Mouse (Mus musculus) midbrain, embryonic 12.5 days (tissue): Measurements from ENCODE around the gene Stk4. TPM values are rescaled to one million over a fixed set of nuclear protein-coding genes. Genes with fewer than 3 reads are reported as not detected.

ENCODE experiments used
- ATAC-seq: fragments of 200-750 bp; cut with Nextera tagmentation; 2 replicates; pipeline ENCODE4 v1.8.0; 2017; ENCODE audit warnings: low read depth, moderate TSS enrichment, moderate library complexity; ENCODE audit not compliant: low FRiP score
- H3K27ac ChIP-seq: fragments of 300-500 bp; sonication (generic); replicated peaks from 2 replicates; pipeline ENCODE4 v1.5.1; 2016; ENCODE audit warnings: mild to moderate bottlenecking
- H3K27me3 ChIP-seq: fragments of 300-500 bp; sonication (generic); 2 replicates; pipeline ENCODE4 v1.6.1; 2016; ENCODE audit warnings: mild to moderate bottlenecking
- H3K36me3 ChIP-seq: fragments of 300-500 bp; sonication (generic); 2 replicates; pipeline ENCODE4 v1.6.1; 2016
- H3K4me1 ChIP-seq: fragments of 300-500 bp; sonication (generic); 2 replicates; pipeline ENCODE4 v1.6.1; 2016
- H3K4me2 ChIP-seq: fragments of 300-500 bp; sonication (generic); replicated peaks from 2 replicates; pipeline ENCODE4 v1.6.1; 2016; ENCODE audit warnings: mild to moderate bottlenecking, moderate library complexity
- H3K4me3 ChIP-seq: fragments of 300-500 bp; sonication (generic); 2 replicates; pipeline ENCODE4 v1.5.1; 2016; ENCODE audit warnings: mild to moderate bottlenecking
- H3K9ac ChIP-seq: fragments of 300-500 bp; sonication (generic); replicated peaks from 2 replicates; pipeline ENCODE4 v1.6.1; 2016; ENCODE audit warnings: mild to moderate bottlenecking, moderate library complexity
- H3K9me3 ChIP-seq: fragments of 300-500 bp; sonication (generic); 2 replicates; pipeline ENCODE4 v1.6.1; 2016; ENCODE audit warnings: mild to moderate bottlenecking
- WGBS: fragments of 180-500 bp; shearing (Covaris S2); methylation state at CpG from one replicate; pipeline ENCODE4 v1.1.7; 2016; 5-methylcytosine and 5-hydroxymethylcytosine counted together
- polyA plus RNA-seq: library from polyadenylated mRNA; unstranded; fragments of >200 nt; fragmentation: Nextera tagmentation; extraction: Ambion mirVana; gene quantifications from 2 replicates; pipeline ENCODE4 v1.2.1, GENCODE M21; 2016

The Stk4 gene
- polyA plus RNA-seq, result 39.6 and 42.3 TPM in 2 replicates

- Histone ChIP-seq H3K9ac (peak within 1 kb of the TSS; percentile 84), H3K4me1 (peaks cover 28% of the 10 kb centered on the region), H3K36me3 (peaks cover 17% of the 10 kb centered on the region), H3K27ac (peak within 1 kb of the TSS; percentile 77), H3K4me2 (peak within 1 kb of the TSS; percentile 93), H3K9me3 (no peaks in the 10 kb centered on the region), H3K4me3 (peak within 1 kb of the TSS; percentile 81), H3K27me3 (no peaks in the 10 kb centered on the region)
- ATAC-seq, result peak; percentile 55
- WGBS, result under 1% methylated on average over 45 of the region's 45 CpGs
Measured at GRCm38 (mm10) chr2:164070142-164070764, at the start of gene Stk4. Gene Stk4 (plus strand): TSS chr2:164070322.

- no peak for ATAC-seq
- Histone ChIP-seq H3K4me1 (no peaks in the 10 kb centered on the region), H3K27ac (no peak overlapping the region), H3K9me3 (no peaks in the 10 kb centered on the region), H3K36me3 (peaks cover 31% of the 10 kb centered on the region), H3K27me3 (no peaks in the 10 kb centered on the region), H3K9ac (no peak overlapping the region), H3K4me3 (no peak overlapping the region), H3K4me2 (no peak overlapping the region)
- WGBS, result 59% methylated on average over 2 of the region's 2 CpGs
Measured at GRCm38 (mm10) chr2:164022104-164022503, 48.0 kb upstream of the Stk4 start.

GRCm38 (mm10) chr2:164025150-164025549 lies 45.0 kb upstream of the Stk4 start, which contains the start of gene Pabpc1l:
Gene Pabpc1l (plus strand): TSS chr2:164025450.
- H3K27me3 ChIP-seq, result no peaks in the 10 kb centered on the region
- no peak within 1 kb of the TSS for H3K9ac ChIP-seq
- H3K36me3 ChIP-seq, result 0 out of 2 replicates have a peak, but pooled peaks cover 2% of the 10 kb centered on the region
- no peak within 1 kb of the TSS for H3K27ac ChIP-seq
- no peak within 1 kb of the TSS for H3K4me3 ChIP-seq
- ATAC-seq, result no peak
- H3K4me2 ChIP-seq, result no peak within 1 kb of the TSS
- WGBS, result 86% methylated on average over 16 of the region's 16 CpGs
- no peaks in the 10 kb centered on the region for H3K4me1 ChIP-seq
- no peaks in the 10 kb centered on the region for H3K9me3 ChIP-seq

DNA sequence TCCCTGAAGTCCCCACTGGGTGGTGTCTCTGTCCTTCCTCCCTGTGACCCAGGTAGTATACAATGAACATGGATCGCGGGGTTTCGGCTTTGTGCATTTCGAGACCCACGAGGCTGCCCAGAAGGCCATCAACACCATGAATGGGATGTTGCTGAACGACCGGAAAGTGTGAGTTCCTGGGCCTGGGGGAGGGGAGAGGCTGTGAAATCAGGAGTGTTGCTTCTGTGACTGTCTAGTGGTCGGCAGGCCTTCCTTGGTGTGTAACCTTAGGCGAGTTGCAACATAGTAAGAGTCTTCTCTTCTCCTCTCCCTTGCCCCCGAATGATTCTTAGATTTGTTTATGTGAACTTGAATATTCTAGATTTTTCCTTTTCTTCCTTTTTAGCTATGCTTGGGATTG lies 39.0 kb upstream of the Stk4 start:
- Histone ChIP-seq H3K27me3 (no peaks in the 10 kb centered on the region), H3K27ac (no peak overlapping the region), H3K9ac (no peak overlapping the region), H3K4me2 (no peak overlapping the region), H3K4me3 (no peak overlapping the region), H3K36me3 (no peaks in the 10 kb centered on the region), H3K9me3 (0 out of 2 replicates have a peak, but pooled peaks cover 3% of the 10 kb centered on the region), H3K4me1 (no peaks in the 10 kb centered on the region)
- whole genome bisulfite sequencing, result 82% methylated on average over 10 of the region's 10 CpGs
- no peak for ATAC-seq

DNA sequence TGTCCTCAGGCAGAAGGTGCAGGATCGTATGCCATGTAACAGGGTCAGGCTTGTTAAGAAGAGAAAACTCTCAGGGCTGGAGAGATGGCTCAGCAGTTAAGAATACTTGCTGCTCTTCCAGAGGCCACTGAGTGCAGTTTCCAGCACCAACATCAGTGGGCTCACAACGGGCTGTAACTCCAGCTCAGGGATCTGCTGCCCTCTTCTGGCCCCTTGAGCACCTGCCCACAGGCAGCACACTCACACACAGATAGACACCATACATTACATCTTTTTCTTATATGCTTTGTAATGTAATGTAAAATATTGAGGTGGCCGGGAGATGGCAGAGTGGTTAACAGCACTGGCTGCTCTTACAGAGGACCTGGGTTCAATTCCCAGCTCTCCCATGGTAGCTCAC lies 37.1 kb upstream of the Stk4 start:
- Histone ChIP-seq H3K4me1 (no peaks in the 10 kb centered on the region), H3K27me3 (no peaks in the 10 kb centered on the region), H3K4me3 (no peak overlapping the region), H3K4me2 (no peak overlapping the region), H3K9ac (no peak overlapping the region), H3K36me3 (no peaks in the 10 kb centered on the region), H3K9me3 (0 out of 2 replicates have a peak, but pooled peaks cover 3% of the 10 kb centered on the region), H3K27ac (no peak overlapping the region)
- ATAC-seq, result no peak
- 91% methylated on average over 3 of the region's 3 CpGs for WGBS

- no peaks in the 10 kb centered on the region for H3K36me3 ChIP-seq
- no peak overlapping the region for H3K9ac ChIP-seq
- H3K4me1 ChIP-seq, result no peaks in the 10 kb centered on the region
- no peak overlapping the region for H3K4me2 ChIP-seq
- H3K4me3 ChIP-seq, result no peak overlapping the region
- H3K9me3 ChIP-seq, result 0 out of 2 replicates have a peak, but pooled peaks cover 3% of the 10 kb centered on the region
- no peak overlapping the region for H3K27ac ChIP-seq
- no peak for ATAC-seq
- WGBS, result 60% methylated on average over 10 of the region's 10 CpGs
- H3K27me3 ChIP-seq, result 0 out of 2 replicates have a peak, but pooled peaks cover 3% of the 10 kb centered on the region
Measured at GRCm38 (mm10) chr2:164036520-164037019, 33.6 kb upstream of the Stk4 start.

DNA sequence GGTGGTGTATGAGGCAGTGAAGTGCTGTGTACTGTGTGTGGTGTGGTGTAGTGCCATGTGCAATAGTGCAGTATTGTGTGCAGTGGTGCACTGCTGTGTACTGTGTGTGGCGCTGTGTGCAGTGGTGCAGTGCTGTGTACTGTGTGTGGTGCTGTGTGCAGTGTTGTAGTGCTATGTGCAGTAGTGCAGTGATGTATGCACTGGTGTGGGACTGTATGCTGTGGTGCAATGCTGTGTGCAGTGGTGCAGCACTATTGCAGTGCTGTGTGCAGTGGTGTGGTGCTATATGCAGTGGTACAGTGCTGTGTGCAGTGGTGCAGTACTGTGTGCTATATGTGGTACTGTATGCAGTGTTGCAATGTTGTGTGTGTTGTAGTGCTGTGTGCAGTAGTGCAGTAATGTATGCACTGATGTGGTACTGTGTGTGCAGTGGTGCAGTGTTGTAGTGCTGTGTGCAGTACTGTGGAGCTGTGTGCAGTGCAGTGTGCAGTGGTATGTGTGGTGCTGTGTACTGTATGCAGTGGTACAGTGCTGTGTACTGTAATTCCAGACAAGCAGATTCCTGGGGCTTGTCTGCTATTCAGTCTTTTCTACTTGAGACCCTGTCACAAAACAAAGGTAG lies 31.6 kb upstream of the Stk4 start:
- H3K4me1 ChIP-seq, result no peaks in the 10 kb centered on the region
- no peak overlapping the region for H3K9ac ChIP-seq
- no peak overlapping the region for H3K4me3 ChIP-seq
- WGBS, result 96% methylated on average over 1 of the region's 1 CpGs
- no peak overlapping the region for H3K27ac ChIP-seq
- H3K27me3 ChIP-seq, result 0 out of 2 replicates have a peak, but pooled peaks cover 3% of the 10 kb centered on the region
- no peaks in the 10 kb centered on the region for H3K36me3 ChIP-seq
- H3K9me3 ChIP-seq, result no peaks in the 10 kb centered on the region
- no peak; the same call in 1 of the 2 replicates for ATAC-seq
- no peak overlapping the region for H3K4me2 ChIP-seq

DNA sequence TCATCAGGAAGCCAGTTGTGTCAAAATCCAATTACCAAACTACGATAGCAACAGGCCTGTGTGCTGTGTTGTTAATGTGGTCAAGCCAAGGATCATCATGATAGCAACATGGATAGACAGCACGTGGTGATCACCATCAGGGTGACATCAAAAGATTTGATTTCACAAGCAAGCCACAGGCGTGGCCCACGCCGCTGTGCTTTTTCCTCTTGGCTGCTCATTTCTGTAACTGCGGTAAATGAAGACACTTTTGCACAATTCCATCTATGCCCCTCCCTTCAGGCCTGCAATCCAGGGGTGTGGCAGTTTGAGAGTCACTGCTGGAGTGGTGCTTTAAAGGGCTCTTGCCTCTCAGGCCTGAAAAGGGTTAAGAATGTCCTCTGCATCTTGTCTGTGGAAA lies 29.2 kb upstream of the Stk4 start:
- no peak overlapping the region for H3K9ac ChIP-seq
- 89% methylated on average over 6 of the region's 6 CpGs for WGBS
- no peaks in the 10 kb centered on the region for H3K36me3 ChIP-seq
- ATAC-seq, result no peak
- no peak overlapping the region for H3K27ac ChIP-seq
- H3K4me2 ChIP-seq, result no peak overlapping the region
- H3K4me3 ChIP-seq, result no peak overlapping the region
- no peaks in the 10 kb centered on the region for H3K9me3 ChIP-seq
- no peaks in the 10 kb centered on the region for H3K4me1 ChIP-seq
- H3K27me3 ChIP-seq, result 0 out of 2 replicates have a peak, but pooled peaks cover 3% of the 10 kb centered on the region

- ATAC-seq, result no peak
- H3K4me1 ChIP-seq, result no peaks in the 10 kb centered on the region
- 83% methylated on average over 2 of the region's 2 CpGs for WGBS
- H3K27me3 ChIP-seq, result 0 out of 2 replicates have a peak, but pooled peaks cover 3% of the 10 kb centered on the region
- H3K9ac ChIP-seq, result no peak overlapping the region
- no peaks in the 10 kb centered on the region for H3K9me3 ChIP-seq
- no peak overlapping the region for H3K4me3 ChIP-seq
- no peak overlapping the region for H3K4me2 ChIP-seq
- no peak overlapping the region for H3K27ac ChIP-seq
- no peaks in the 10 kb centered on the region for H3K36me3 ChIP-seq
Measured at GRCm38 (mm10) chr2:164041523-164041922, 28.6 kb upstream of the Stk4 start.

GRCm38 (mm10) chr2:164047197-164047690 lies 22.9 kb upstream of the Stk4 start:
- Histone ChIP-seq H3K4me2 (peak overlapping the region; percentile 49), H3K9ac (peak overlapping the region; percentile 44), H3K27me3 (no peaks in the 10 kb centered on the region), H3K4me3 (peak overlapping the region; percentile 28), H3K36me3 (peaks cover 7% of the 10 kb centered on the region; the same call in 1 of the 2 replicates), H3K27ac (no peak overlapping the region), H3K4me1 (0 out of 2 replicates have a peak, but pooled peaks cover 2% of the 10 kb centered on the region), H3K9me3 (no peaks in the 10 kb centered on the region)
- no peak for ATAC-seq
- 2% methylated on average over 11 of the region's 16 CpGs for whole genome bisulfite sequencing

DNA sequence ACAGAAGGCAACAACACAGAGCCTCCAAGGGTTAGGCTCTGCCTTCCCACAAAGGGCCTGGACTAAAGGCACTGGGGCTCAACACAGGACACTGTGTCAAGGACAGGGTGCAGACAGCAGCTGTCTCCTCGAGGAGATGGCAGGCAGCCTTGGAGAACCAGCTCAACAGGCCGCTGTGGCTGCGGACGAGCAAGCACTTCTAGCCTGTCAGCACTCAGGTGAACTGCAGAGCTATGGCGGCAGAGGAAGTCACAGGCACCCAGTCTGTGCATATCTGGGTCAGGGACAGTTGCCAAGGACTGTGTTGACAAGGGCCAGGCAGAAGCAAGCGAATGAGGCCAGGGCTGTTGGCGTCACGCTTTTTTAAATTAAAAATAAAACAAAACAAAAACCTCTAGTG lies 16.4 kb upstream of the Stk4 start:
- Histone ChIP-seq H3K36me3 (peaks cover 64% of the 10 kb centered on the region), H3K27ac (no peak overlapping the region), H3K4me3 (no peak overlapping the region), H3K4me1 (no peaks in the 10 kb centered on the region), H3K9ac (no peak overlapping the region), H3K9me3 (no peaks in the 10 kb centered on the region), H3K4me2 (no peak overlapping the region), H3K27me3 (no peaks in the 10 kb centered on the region)
- WGBS, result 88% methylated on average over 8 of the region's 8 CpGs
- ATAC-seq, result no peak

DNA sequence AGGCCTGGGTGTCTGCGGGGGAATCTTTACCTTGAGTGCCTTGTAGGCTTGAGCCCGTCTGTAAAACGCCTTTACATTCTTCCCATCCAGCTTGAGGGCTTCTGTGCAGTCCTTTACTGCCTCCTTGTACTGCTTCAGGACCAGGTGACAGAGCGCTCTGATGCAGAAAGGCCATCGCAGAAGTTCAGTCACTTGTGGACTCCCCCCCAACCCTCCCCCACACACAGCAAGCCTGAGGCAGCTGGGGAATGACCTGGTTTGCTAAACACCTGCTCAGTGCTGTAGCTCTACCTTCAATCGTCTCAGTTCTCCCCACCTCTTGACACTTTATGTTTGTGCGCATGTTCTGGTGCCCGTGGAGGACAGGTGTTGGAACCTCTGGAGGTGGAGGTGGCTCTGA lies 15.5 kb upstream of the Stk4 start:
- Histone ChIP-seq H3K36me3 (peaks cover 73% of the 10 kb centered on the region), H3K27ac (no peak overlapping the region), H3K4me1 (no peaks in the 10 kb centered on the region), H3K4me2 (no peak overlapping the region), H3K4me3 (no peak overlapping the region), H3K9me3 (no peaks in the 10 kb centered on the region), H3K9ac (no peak overlapping the region), H3K27me3 (no peaks in the 10 kb centered on the region)
- 95% methylated on average over 8 of the region's 8 CpGs for WGBS
- no peak for ATAC-seq
